Comparison of ENCODE assay signal across 29 mouse cellular contexts in genomic region chr11:62294121-62294520, GRCm38 (mm10). TPM values are rescaled to one million over a fixed set of nuclear protein-coding genes. Genes with fewer than 3 reads are reported as not detected.
DNase-seq lines count a peak whose midpoint lies in the region; ATAC-seq and TF ChIP-seq lines count a peak whose summit lies in the region.
"Had no signal": no experiment of that assay in that cellular context is flagged by ENCODE, and none has a peak within 500 bp of the region (broad histone marks: within the 10 kb centered on the region; RNA-seq: fewer than 3 reads in every experiment).

No protein-coding gene starts in this region.

- H3K4me1 ChIP-seq in intestine, postnatal 0 days (replicated peaks; ENCODE audit: control insufficient read depth, insufficient read depth, low read length), result no peaks in the 10 kb centered on the region
- H3K4me1 ChIP-seq in intestine, embryonic 15.5 days (replicated peaks), result no peaks in the 10 kb centered on the region
- peaks cover 5% of the 10 kb centered on the region; the same call in 1 of the 2 replicates for H3K4me1 ChIP-seq in embryonic fibroblast, embryonic 13.5 days (ENCODE audit: control insufficient read depth, insufficient read depth, low read length)
- H3K4me1 ChIP-seq: embryonic facial prominence, embryonic 10.5 days; embryonic facial prominence, embryonic 13.5 days; heart, embryonic 10.5 days; heart, embryonic 13.5 days; hindbrain, embryonic 15.5 days had no signal

- H3K9ac ChIP-seq in intestine, postnatal 0 days (ENCODE audit: low read depth, low read length), result no peak overlapping the region
- H3K9ac ChIP-seq in intestine, embryonic 15.5 days, result no peak overlapping the region
- H3K9ac ChIP-seq: embryonic facial prominence, embryonic 13.5 days; forebrain, postnatal 0 days; heart, embryonic 13.5 days; hindbrain, embryonic 12.5 days; hindbrain, embryonic 15.5 days had no signal

- H3K4me3 ChIP-seq in intestine, postnatal 0 days (ENCODE audit: low read depth, low read length), result no peak overlapping the region
- no peak overlapping the region for H3K4me3 ChIP-seq in intestine, embryonic 15.5 days (replicated peaks)
- no peak overlapping the region for H3K4me3 ChIP-seq in embryonic fibroblast, embryonic 13.5 days (ENCODE audit: insufficient read depth, low read length)
- H3K4me3 ChIP-seq: embryonic facial prominence, embryonic 10.5 days; embryonic facial prominence, embryonic 13.5 days; heart, adult 2 months; heart, embryonic 10.5 days; heart, embryonic 13.5 days; hindbrain, embryonic 12.5 days; hindbrain, embryonic 15.5 days had no signal

- H3K27me3 ChIP-seq in intestine, postnatal 0 days (replicated peaks; ENCODE audit: control insufficient read depth, insufficient read depth, low read length), result no peaks in the 10 kb centered on the region
- H3K27me3 ChIP-seq in intestine, embryonic 15.5 days (replicated peaks), result no peaks in the 10 kb centered on the region
- H3K27me3 ChIP-seq: embryonic facial prominence, embryonic 13.5 days; heart, embryonic 13.5 days; hindbrain, embryonic 12.5 days; hindbrain, embryonic 15.5 days had no signal

- no peak for TF ChIP-seq POLR2A in embryonic fibroblast, embryonic 13.5 days (IDR thresholded peaks at IDR 0.05; ENCODE audit: low read depth, low read length)

- WGBS in intestine, postnatal 0 days, result 89% methylated on average over 2 of the region's 2 CpGs
- 85% methylated on average over 2 of the region's 2 CpGs for WGBS in intestine, embryonic 15.5 days

- no peak overlapping the region for H3K4me2 ChIP-seq in intestine, postnatal 0 days (replicated peaks; ENCODE audit: low read depth)
- no peak overlapping the region for H3K4me2 ChIP-seq in intestine, embryonic 15.5 days (replicated peaks)
- H3K4me2 ChIP-seq: embryonic facial prominence, embryonic 13.5 days; heart, embryonic 13.5 days; hindbrain, embryonic 12.5 days; hindbrain, embryonic 15.5 days had no signal

- no peaks in the 10 kb centered on the region for H3K9me3 ChIP-seq in intestine, postnatal 0 days (ENCODE audit: control insufficient read depth)
- no peaks in the 10 kb centered on the region for H3K9me3 ChIP-seq in intestine, embryonic 15.5 days
- H3K9me3 ChIP-seq: embryonic facial prominence, embryonic 10.5 days; embryonic facial prominence, embryonic 13.5 days; heart, embryonic 10.5 days; heart, embryonic 13.5 days; hindbrain, embryonic 12.5 days; hindbrain, embryonic 15.5 days had no signal

- no peak for TF ChIP-seq CTCF in intestine, postnatal 0 days (IDR thresholded peaks at IDR 0.05; ENCODE audit: low read depth)
- no peak for TF ChIP-seq CTCF in embryonic fibroblast, embryonic 13.5 days (IDR thresholded peaks at IDR 0.05; ENCODE audit: borderline replicate concordance, insufficient read depth, low read length)

- intact Hi-C loops in heart, postnatal 25 days (cut with DNase I), result no loop called here

- H3K27ac ChIP-seq in intestine, postnatal 0 days (ENCODE audit: low read depth, low read length), result no peak overlapping the region
- H3K27ac ChIP-seq in intestine, embryonic 15.5 days, result no peak overlapping the region
- H3K27ac ChIP-seq in embryonic fibroblast, embryonic 13.5 days (ENCODE audit: insufficient read depth, low read length), result peak overlapping the region; percentile 44
- H3K27ac ChIP-seq: embryonic facial prominence, embryonic 10.5 days; embryonic facial prominence, embryonic 13.5 days; heart, adult 2 months; heart, embryonic 10.5 days; heart, embryonic 13.5 days; hindbrain, embryonic 12.5 days; hindbrain, embryonic 15.5 days had no signal

- DNase-seq in 3T3-L1 (ENCODE audit: low read depth, low spot score), result peak; percentile 42
- DNase-seq in Muller cell, postnatal 12 days (ENCODE audit: inconsistent ontology term), result peak; percentile 75
- DNase-seq in heart, postnatal 25 days (ENCODE audit: low spot score), result no peak
- no peak for DNase-seq in natural killer cell, adult 2 months (ENCODE audit: low spot score in 2 of 2)
- no peak for DNase-seq in frontal cortex, adult 2 months (ENCODE audit: extremely low spot score in 1 of 2, low spot score in 1 of 2)
- DNase-seq: adrenal gland, adult 8-10 months; adrenal gland, postnatal 25 days; cerebellum, adult 11-12 months; cerebellum, adult 8-10 months; cerebellum, postnatal 10 days; cerebellum, postnatal 36 days; embryo, embryonic 11 days; forebrain, postnatal 0 days; gastrocnemius, postnatal 10 days; gastrocnemius, postnatal 36 days; heart, adult 2 months; heart, postnatal 14 days had no signal

- H3K36me3 ChIP-seq in intestine, postnatal 0 days (ENCODE audit: control insufficient read depth, insufficient read depth), result peaks cover 26% of the 10 kb centered on the region; the same call in 1 of the 2 replicates
- H3K36me3 ChIP-seq in intestine, embryonic 15.5 days, result peaks cover 3% of the 10 kb centered on the region; the same call in 1 of the 2 replicates

- ATAC-seq in intestine, postnatal 0 days, result peak; percentile 65
- no peak for ATAC-seq in intestine, embryonic 15.5 days
- ATAC-seq: CD4-positive, CD25-positive, alpha-beta regulatory T cell, adult 4 months; forebrain, embryonic 14.5 days; forebrain, postnatal 0 days; intestine, embryonic 16.5 days had no signal

RNA-seq across cellular contexts. Expression of gene Ttc19, which starts 12.8 kb away (rescaled TPM):
- 11.5 and 16.2 TPM in 2 replicates for polyA plus RNA-seq in intestine, postnatal 0 days (2015; fragmentation: Nextera tagmentation; extraction: Ambion mirVana)
- 17.8 and 19.2 TPM in 2 replicates for polyA plus RNA-seq in intestine, embryonic 15.5 days (2015; fragmentation: Nextera tagmentation; extraction: Ambion mirVana)
- polyA plus RNA-seq in embryonic fibroblast, embryonic 13.5 days (2011; ENCODE audit: insufficient read length, low read depth, missing spikeins), result 46.3 and 50.5 TPM in 2 replicates
- total RNA-seq in heart, postnatal 25 days (2021), result 10 to 100 TPM; 36.0 to 40.8 TPM
- polyA plus RNA-seq in frontal cortex, adult 2 months (2012; rRNA removed), result 55.1 and 58.1 TPM in 2 replicates

RNA-seq across cellular contexts. Expression of gene Zswim7, which starts 12.9 kb away (rescaled TPM):
- 49.5 and 55.0 TPM in 2 replicates for polyA plus RNA-seq in intestine, postnatal 0 days (2015; fragmentation: Nextera tagmentation; extraction: Ambion mirVana)
- polyA plus RNA-seq in intestine, embryonic 15.5 days (2015; fragmentation: Nextera tagmentation; extraction: Ambion mirVana), result 24.4 and 24.5 TPM in 2 replicates
- 14.5 and 16.6 TPM in 2 replicates for polyA plus RNA-seq in embryonic fibroblast, embryonic 13.5 days (2011; ENCODE audit: insufficient read length, low read depth, missing spikeins)
- 10 to 100 TPM; 11.7 to 12.0 TPM for total RNA-seq in heart, postnatal 25 days (2021)
- polyA plus RNA-seq in frontal cortex, adult 2 months (2012; rRNA removed), result 26.6 and 27.4 TPM in 2 replicates

RNA-seq across cellular contexts. Expression of gene Adora2b, which starts 45.3 kb away (rescaled TPM):
- 40.4 and 43.6 TPM in 2 replicates for polyA plus RNA-seq in intestine, postnatal 0 days (2015; fragmentation: Nextera tagmentation; extraction: Ambion mirVana)
- 6.9 and 7.0 TPM in 2 replicates for polyA plus RNA-seq in intestine, embryonic 15.5 days (2015; fragmentation: Nextera tagmentation; extraction: Ambion mirVana)
- polyA plus RNA-seq in embryonic fibroblast, embryonic 13.5 days (2011; ENCODE audit: insufficient read length, low read depth, missing spikeins), result 7.5 and 14.5 TPM in 2 replicates
- 1 to 10 TPM in 1 of 2 experiments, under 1 TPM in 1; 0.87 to 1.1 TPM for total RNA-seq in heart, postnatal 25 days (2021)
- polyA plus RNA-seq in frontal cortex, adult 2 months (2012; rRNA removed), result 7.1 and 9.9 TPM in 2 replicates
- polyA plus RNA-seq: CD4-positive, CD25-positive, alpha-beta regulatory T cell, adult 4 months had no signal

Comparison
In these comparisons a context has a peak if more than half of its experiments do, and no peak if none do; other contexts are left out.
1. DNase-seq: peak in 3T3-L1 (single experiment) and Muller cell, postnatal 12 days (single experiment); none in heart, postnatal 25 days (single experiment), natural killer cell, adult 2 months (0 of 2) and frontal cortex, adult 2 months (0 of 2).